Mouse (Mus musculus) E14TG2a.4 (cell line): ENCODE measurements around the gene Epb41l3.
A peak's percentile ranks its signal among the peaks of the same experiment; 100 is the strongest.

ENCODE experiments used
- H3K27me3 ChIP-seq: 2 replicates; pipeline ENCODE4 v1.6.1; 2014; ENCODE audit warnings: low read length, control low read depth; ENCODE audit not compliant: insufficient read depth
- H3K36me3 ChIP-seq: 2 replicates; pipeline ENCODE4 v1.6.1; 2014; ENCODE audit warnings: low read length, control low read depth; ENCODE audit not compliant: insufficient read depth
- H3K4me1 ChIP-seq: replicated peaks from 2 replicates; pipeline ENCODE4 v1.6.1; 2014; ENCODE audit warnings: low read depth, low read length, control low read depth
- H3K4me3 ChIP-seq: replicated peaks from 2 replicates; pipeline ENCODE4 v1.5.1; 2014; ENCODE audit warnings: mild to moderate bottlenecking, low read length
- H3K9me3 ChIP-seq: 2 replicates; pipeline ENCODE4 v1.6.1; 2014; ENCODE audit warnings: low read length, control low read depth
- CTCF ChIP-seq: conservative IDR thresholded peaks from 2 replicates; pipeline ENCODE4 v1.5.1; 2014; ENCODE audit warnings: low read length
- NANOG ChIP-seq: IDR thresholded peaks from 2 replicates; pipeline ENCODE4 v1.6.1; 2014; ENCODE audit warnings: borderline replicate concordance, low read length, mixed read lengths
- POU5F1 ChIP-seq: IDR thresholded peaks from 2 replicates; pipeline ENCODE4 v1.6.1; 2014; ENCODE audit warnings: low read length, borderline replicate concordance

The Epb41l3 gene

GRCm38 (mm10) chr17:69075501-69076237 lies at the start of gene Epb41l3:
Epb41l3 (plus strand) TSS chr17:69075683.
- H3K4me3 ChIP-seq, result peak within 1 kb of the TSS; percentile 84
- no peak for TF ChIP-seq CTCF
- peaks cover 16% of the 10 kb centered on the region for H3K4me1 ChIP-seq
- no peaks in the 10 kb centered on the region for H3K36me3 ChIP-seq
- H3K27me3 ChIP-seq, result peaks cover 78% of the 10 kb centered on the region
- no peaks in the 10 kb centered on the region for H3K9me3 ChIP-seq

- H3K9me3 ChIP-seq, result no peaks in the 10 kb centered on the region
- H3K27me3 ChIP-seq, result no peaks in the 10 kb centered on the region
- H3K36me3 ChIP-seq, result no peaks in the 10 kb centered on the region
- TF ChIP-seq NANOG (no peak), POU5F1 (no peak), CTCF (no peak)
- no peak overlapping the region for H3K4me3 ChIP-seq
- H3K4me1 ChIP-seq, result 0 out of 2 replicates have a peak, but pooled peaks cover 2% of the 10 kb centered on the region
These were observed 36.5 kb upstream of the Epb41l3 start for GRCm38 (mm10) chr17:69038760-69039675.

GRCm38 (mm10) chr17:69041516-69041915 lies 34.0 kb upstream of the Epb41l3 start:
- H3K4me3 ChIP-seq, result no peak overlapping the region
- no peaks in the 10 kb centered on the region for H3K36me3 ChIP-seq
- no peak for TF ChIP-seq POU5F1
- no peak for TF ChIP-seq CTCF
- TF ChIP-seq NANOG, result no peak
- 0 out of 2 replicates have a peak, but pooled peaks cover 2% of the 10 kb centered on the region for H3K4me1 ChIP-seq
- H3K9me3 ChIP-seq, result no peaks in the 10 kb centered on the region
- no peaks in the 10 kb centered on the region for H3K27me3 ChIP-seq

GRCm38 (mm10) chr17:69048826-69049225 lies 26.7 kb upstream of the Epb41l3 start:
- H3K27me3 ChIP-seq, result no peaks in the 10 kb centered on the region
- H3K36me3 ChIP-seq, result no peaks in the 10 kb centered on the region
- H3K4me1 ChIP-seq, result no peaks in the 10 kb centered on the region
- H3K4me3 ChIP-seq, result no peak overlapping the region
- H3K9me3 ChIP-seq, result no peaks in the 10 kb centered on the region
- TF ChIP-seq NANOG (no peak), CTCF (no peak), POU5F1 (no peak)

GRCm38 (mm10) chr17:69054029-69054428 lies 21.5 kb upstream of the Epb41l3 start:
- H3K27me3 ChIP-seq, result no peaks in the 10 kb centered on the region
- no peaks in the 10 kb centered on the region for H3K9me3 ChIP-seq
- H3K4me3 ChIP-seq, result no peak overlapping the region
- no peaks in the 10 kb centered on the region for H3K36me3 ChIP-seq
- no peaks in the 10 kb centered on the region for H3K4me1 ChIP-seq
- TF ChIP-seq NANOG, result no peak
- TF ChIP-seq CTCF, result no peak
- no peak for TF ChIP-seq POU5F1

- no peaks in the 10 kb centered on the region for H3K36me3 ChIP-seq
- H3K27me3 ChIP-seq, result no peaks in the 10 kb centered on the region
- no peak overlapping the region for H3K4me3 ChIP-seq
- H3K4me1 ChIP-seq, result no peaks in the 10 kb centered on the region
- TF ChIP-seq POU5F1 (no peak), NANOG (no peak), CTCF (no peak)
- H3K9me3 ChIP-seq, result no peaks in the 10 kb centered on the region
These were observed 15.7 kb upstream of the Epb41l3 start for GRCm38 (mm10) chr17:69059760-69060159.

GRCm38 (mm10) chr17:69060388-69060787 lies 15.1 kb upstream of the Epb41l3 start:
- TF ChIP-seq POU5F1, result no peak
- no peak for TF ChIP-seq NANOG
- no peak for TF ChIP-seq CTCF
- H3K9me3 ChIP-seq, result no peaks in the 10 kb centered on the region
- no peaks in the 10 kb centered on the region for H3K4me1 ChIP-seq
- no peak overlapping the region for H3K4me3 ChIP-seq
- H3K36me3 ChIP-seq, result no peaks in the 10 kb centered on the region
- no peaks in the 10 kb centered on the region for H3K27me3 ChIP-seq

GRCm38 (mm10) chr17:69061883-69062745 lies 13.4 kb upstream of the Epb41l3 start:
- Histone ChIP-seq H3K9me3 (no peaks in the 10 kb centered on the region), H3K4me1 (no peaks in the 10 kb centered on the region), H3K27me3 (no peaks in the 10 kb centered on the region), H3K36me3 (no peaks in the 10 kb centered on the region), H3K4me3 (no peak overlapping the region)
- TF ChIP-seq POU5F1 (no peak), CTCF (no peak), NANOG (no peak)
